Mouse (Mus musculus): Measurements from ENCODE around the gene Chil1.

- TF ChIP-seq CTCF (IDR thresholded peaks at IDR 0.05; ENCODE audit: insufficient read depth, low read length) (no peak), POLR2A (IDR thresholded peaks at IDR 0.05; ENCODE audit: borderline replicate concordance, extremely low read depth, low read depth, low read length) (no peak)
These were observed 2.1 kb downstream of the Chil1 start for GRCm38 (mm10) chr1:134184089-134184488.
